Mouse (Mus musculus) liver, adult 10 weeks (tissue): ENCODE measurements around the gene Spata17. TPM values are rescaled to one million over a fixed set of nuclear protein-coding genes. Genes with fewer than 3 reads are reported as not detected.

ENCODE experiments used
- polyA plus RNA-seq: library from polyadenylated mRNA; stranded (reverse); fragments of 350-450 nt; fragmentation: Illumina TruSeq; extraction: RNeasy Lipid Tissue Mini Kit (QIAGEN cat#74804); gene quantifications from one replicate; pipeline ENCODE4 v1.2.3, GENCODE M21; 2014; ENCODE audit warnings: low read depth, low replicate concordance

Spata17 gene
- polyA plus RNA-seq, result 0.61 TPM

GRCm38 (mm10) chr1:187215181-187216116 is at the start of gene Spata17, which contains the start of gene Gpatch2:
Spata17 (minus strand) TSS chr1:187215465.
Gpatch2 (plus strand) TSS chr1:187215508.

Other genes starting within 250 kb of the Spata17 start
- not detected for gene D1Pas1, start 248.0 kb downstream of the Spata17 start, polyA plus RNA-seq
- gene Gpatch2, start within 50 bp of the Spata17 start, polyA plus RNA-seq, result 10.0 TPM